Mouse (Mus musculus) bone marrow, adult 2 months (tissue): ENCODE data around the gene Poldip2.

Experiments used
- CTCF ChIP-seq: fragments of 200-500 bp; IDR thresholded peaks from 2 replicates; pipeline ENCODE4 v1.5.1; 2011; ENCODE audit warnings: low read length, control low read depth; ENCODE audit not compliant: control insufficient read depth, insufficient read depth
- POLR2A ChIP-seq: fragments of 200-500 bp; IDR thresholded peaks from 2 replicates; pipeline ENCODE4 v1.6.1; 2011; ENCODE audit warnings: low read depth, mild to moderate bottlenecking, control low read depth, low read length, borderline replicate concordance; ENCODE audit not compliant: control insufficient read depth

- no peak for TF ChIP-seq CTCF
- TF ChIP-seq POLR2A: no peak
Measured at GRCm38 (mm10) chr11:78462669-78463068, 49.3 kb upstream of the Poldip2 start.
